Mouse (Mus musculus): ENCODE results near the gene Cdc14a. TPM values are rescaled to one million over a fixed set of nuclear protein-coding genes. Genes with fewer than 3 reads are reported as not detected.

The Cdc14a gene
- polyA plus RNA-seq, 1 experiment from 2014 or later, result 3.9 TPM

GRCm38 (mm10) chr3:116327616-116328004 is 96.2 kb downstream of the Cdc14a start:
- Histone ChIP-seq H3K27me3 (no peaks in the 10 kb centered on the region), H3K9me3 (replicated peaks) (no peaks in the 10 kb centered on the region), H3K4me1 (replicated peaks) (peaks cover 6% of the 10 kb centered on the region), H3K36me3 (no peaks in the 10 kb centered on the region), H3K9ac (no peak overlapping the region), H3K27ac (no peak overlapping the region), H3K4me2 (peak overlapping the region; percentile 63; the same call in 1 of the 2 replicates), H3K4me3 (no peak overlapping the region)
- no peak for ATAC-seq (replicated peaks; ENCODE audit: insufficient number of reproducible peaks, insufficient read depth, low FRiP score, low read depth)
- 41% methylated on average over 10 of the region's 10 CpGs for WGBS

GRCm38 (mm10) chr3:116327001-116327615 is 96.7 kb downstream of the Cdc14a start:
- Histone ChIP-seq H3K27ac (no peak overlapping the region), H3K9ac (peak overlapping the region; percentile 8; the same call in 1 of the 2 replicates), H3K27me3 (no peaks in the 10 kb centered on the region), H3K9me3 (replicated peaks) (no peaks in the 10 kb centered on the region), H3K36me3 (no peaks in the 10 kb centered on the region), H3K4me2 (peak overlapping the region; percentile 63), H3K4me1 (replicated peaks) (peaks cover 6% of the 10 kb centered on the region), H3K4me3 (peak overlapping the region; percentile 33)
- no peak; the same call in 1 of the 2 replicates for ATAC-seq (replicated peaks; ENCODE audit: insufficient number of reproducible peaks, insufficient read depth, low FRiP score, low read depth)
- WGBS, result 7% methylated on average over 23 of the region's 23 CpGs

GRCm38 (mm10) chr3:116325501-116325900 is 98.3 kb downstream of the Cdc14a start:
- 80% methylated on average over 2 of the region's 2 CpGs for WGBS
- no peak overlapping the region for H3K27ac ChIP-seq
- no peak overlapping the region for H3K9ac ChIP-seq
- H3K27me3 ChIP-seq, result no peaks in the 10 kb centered on the region
- no peak for ATAC-seq (replicated peaks; ENCODE audit: insufficient number of reproducible peaks, insufficient read depth, low FRiP score, low read depth)
- H3K4me1 ChIP-seq (replicated peaks), result peaks cover 6% of the 10 kb centered on the region
- no peaks in the 10 kb centered on the region for H3K36me3 ChIP-seq
- no peak overlapping the region for H3K4me3 ChIP-seq
- no peaks in the 10 kb centered on the region for H3K9me3 ChIP-seq (replicated peaks)
- no peak overlapping the region for H3K4me2 ChIP-seq

- ATAC-seq (replicated peaks; ENCODE audit: insufficient number of reproducible peaks, insufficient read depth, low FRiP score, low read depth), result no peak
- H3K9me3 ChIP-seq (replicated peaks), result no peaks in the 10 kb centered on the region
- H3K4me2 ChIP-seq, result no peak overlapping the region
- no peak overlapping the region for H3K4me3 ChIP-seq
- 85% methylated on average over 5 of the region's 5 CpGs for WGBS
- H3K9ac ChIP-seq, result no peak overlapping the region
- no peaks in the 10 kb centered on the region for H3K4me1 ChIP-seq (replicated peaks)
- H3K27ac ChIP-seq, result no peak overlapping the region
- H3K36me3 ChIP-seq, result no peaks in the 10 kb centered on the region
- H3K27me3 ChIP-seq, result no peaks in the 10 kb centered on the region
These were observed 104.1 kb downstream of the Cdc14a start for GRCm38 (mm10) chr3:116319696-116320095.

GRCm38 (mm10) chr3:116311838-116312237 is 112.0 kb downstream of the Cdc14a start:
- no peak overlapping the region for H3K4me3 ChIP-seq
- no peak overlapping the region for H3K27ac ChIP-seq
- no peak for ATAC-seq (replicated peaks; ENCODE audit: insufficient number of reproducible peaks, insufficient read depth, low FRiP score, low read depth)
- WGBS, result 83% methylated on average over 4 of the region's 4 CpGs
- H3K4me1 ChIP-seq (replicated peaks), result peaks cover 6% of the 10 kb centered on the region; the same call in 1 of the 2 replicates
- no peaks in the 10 kb centered on the region for H3K27me3 ChIP-seq
- no peaks in the 10 kb centered on the region for H3K9me3 ChIP-seq (replicated peaks)
- no peaks in the 10 kb centered on the region for H3K36me3 ChIP-seq
- H3K9ac ChIP-seq, result no peak overlapping the region
- no peak overlapping the region for H3K4me2 ChIP-seq

GRCm38 (mm10) chr3:116311173-116311572 is 112.7 kb downstream of the Cdc14a start:
- H3K9me3 ChIP-seq (replicated peaks), result no peaks in the 10 kb centered on the region
- WGBS, result 72% methylated on average over 2 of the region's 2 CpGs
- no peak for ATAC-seq (replicated peaks; ENCODE audit: insufficient number of reproducible peaks, insufficient read depth, low FRiP score, low read depth)
- no peaks in the 10 kb centered on the region for H3K27me3 ChIP-seq
- H3K4me1 ChIP-seq (replicated peaks), result peaks cover 6% of the 10 kb centered on the region; the same call in 1 of the 2 replicates
- H3K27ac ChIP-seq, result no peak overlapping the region
- H3K4me2 ChIP-seq, result no peak overlapping the region
- no peak overlapping the region for H3K9ac ChIP-seq
- no peaks in the 10 kb centered on the region for H3K36me3 ChIP-seq
- H3K4me3 ChIP-seq, result no peak overlapping the region

- no peak for ATAC-seq (replicated peaks; ENCODE audit: insufficient number of reproducible peaks, insufficient read depth, low FRiP score, low read depth)
- WGBS, result 94% methylated on average over 4 of the region's 4 CpGs
These were observed 113.2 kb downstream of the Cdc14a start for GRCm38 (mm10) chr3:116310672-116311071.

GRCm38 (mm10) chr3:116310033-116310432 is 113.8 kb downstream of the Cdc14a start:
- Histone ChIP-seq H3K9ac (no peak overlapping the region), H3K4me2 (no peak overlapping the region), H3K9me3 (replicated peaks) (no peaks in the 10 kb centered on the region), H3K4me1 (replicated peaks) (peaks cover 6% of the 10 kb centered on the region; the same call in 1 of the 2 replicates), H3K27me3 (no peaks in the 10 kb centered on the region), H3K36me3 (no peaks in the 10 kb centered on the region), H3K27ac (no peak overlapping the region), H3K4me3 (no peak overlapping the region)
- ATAC-seq (replicated peaks; ENCODE audit: insufficient number of reproducible peaks, insufficient read depth, low FRiP score, low read depth), result no peak
- 86% methylated on average over 10 of the region's 10 CpGs for WGBS

More at GRCm38 (mm10) chr3:116310672-116311071, 113.2 kb downstream of the Cdc14a start:
- H3K36me3 ChIP-seq, result no peaks in the 10 kb centered on the region
- H3K4me2 ChIP-seq, result no peak overlapping the region
- H3K9me3 ChIP-seq (replicated peaks), result no peaks in the 10 kb centered on the region
- H3K4me3 ChIP-seq, result no peak overlapping the region
- no peak overlapping the region for H3K9ac ChIP-seq
- no peaks in the 10 kb centered on the region for H3K27me3 ChIP-seq
- H3K27ac ChIP-seq, result no peak overlapping the region
- H3K4me1 ChIP-seq (replicated peaks), result peaks cover 6% of the 10 kb centered on the region; the same call in 1 of the 2 replicates

GRCm38 (mm10) chr3:116304800-116305753 is 118.8 kb downstream of the Cdc14a start:
- WGBS, result 79% methylated on average over 18 of the region's 18 CpGs
- Histone ChIP-seq H3K9ac (no peak overlapping the region), H3K4me3 (no peak overlapping the region), H3K36me3 (no peaks in the 10 kb centered on the region), H3K9me3 (replicated peaks) (no peaks in the 10 kb centered on the region), H3K27ac (no peak overlapping the region), H3K27me3 (no peaks in the 10 kb centered on the region), H3K4me2 (no peak overlapping the region), H3K4me1 (replicated peaks) (peaks cover 6% of the 10 kb centered on the region; the same call in 1 of the 2 replicates)
- no peak for ATAC-seq (replicated peaks; ENCODE audit: insufficient number of reproducible peaks, insufficient read depth, low FRiP score, low read depth)

- no peak overlapping the region for H3K27ac ChIP-seq
- 94% methylated on average over 7 of the region's 7 CpGs for WGBS
- no peaks in the 10 kb centered on the region for H3K9me3 ChIP-seq (replicated peaks)
- H3K27me3 ChIP-seq, result no peaks in the 10 kb centered on the region
- no peak overlapping the region for H3K4me3 ChIP-seq
- no peak overlapping the region for H3K9ac ChIP-seq
- no peaks in the 10 kb centered on the region for H3K36me3 ChIP-seq
- ATAC-seq (replicated peaks; ENCODE audit: insufficient number of reproducible peaks, insufficient read depth, low FRiP score, low read depth), result no peak
- no peak overlapping the region for H3K4me2 ChIP-seq
- H3K4me1 ChIP-seq (replicated peaks), result peaks cover 5% of the 10 kb centered on the region; the same call in 1 of the 2 replicates
These were observed 121.3 kb downstream of the Cdc14a start for GRCm38 (mm10) chr3:116302581-116302980.

GRCm38 (mm10) chr3:116301754-116302153 is 122.1 kb downstream of the Cdc14a start:
- no peak overlapping the region for H3K27ac ChIP-seq
- no peaks in the 10 kb centered on the region for H3K4me1 ChIP-seq (replicated peaks)
- H3K9ac ChIP-seq, result no peak overlapping the region
- H3K27me3 ChIP-seq, result no peaks in the 10 kb centered on the region
- no peaks in the 10 kb centered on the region; the same call in 1 of the 2 replicates for H3K36me3 ChIP-seq
- 81% methylated on average over 6 of the region's 6 CpGs for WGBS
- H3K9me3 ChIP-seq (replicated peaks), result no peaks in the 10 kb centered on the region
- no peak overlapping the region for H3K4me2 ChIP-seq
- no peak for ATAC-seq (replicated peaks; ENCODE audit: insufficient number of reproducible peaks, insufficient read depth, low FRiP score, low read depth)
- no peak overlapping the region for H3K4me3 ChIP-seq

All from heart, embryonic 15.5 days (tissue).